ENCODE assay signal across 8 mouse cellular contexts in genomic region chr10:81266211-81267105, GRCm38 (mm10). TPM values are rescaled to one million over a fixed set of nuclear protein-coding genes. Genes with fewer than 3 reads are reported as not detected.
A peak's percentile ranks its signal among the peaks of the same experiment; 100 is the strongest.
DNase-seq lines count a peak whose midpoint lies in the region; ATAC-seq lines count a peak whose summit lies in the region.

TSS of gene Mrpl54 (minus strand) at chr10:81266934.
TSS of gene Apba3 (plus strand) at chr10:81266960.

- H3K4me1 ChIP-seq in hindbrain, embryonic 15.5 days (replicated peaks): peaks cover 26% of the 10 kb centered on the region

- H3K27me3 ChIP-seq in hindbrain, embryonic 15.5 days: no peaks in the 10 kb centered on the region

- H3K36me3 ChIP-seq in hindbrain, embryonic 15.5 days: peaks cover 9% of the 10 kb centered on the region

- H3K9me3 ChIP-seq in hindbrain, embryonic 15.5 days: no peaks in the 10 kb centered on the region

- ATAC-seq in hindbrain, embryonic 15.5 days (ENCODE audit: low FRiP score, low read depth): peak; percentile 92

- H3K27ac ChIP-seq in hindbrain, embryonic 15.5 days (replicated peaks): peak within 1 kb of the TSS; percentile 90

- peak within 1 kb of the TSS; percentile 76 for H3K4me2 ChIP-seq in hindbrain, embryonic 15.5 days

- WGBS in hindbrain, embryonic 15.5 days: under 1% methylated on average over 48 of the region's 48 CpGs

- H3K4me3 ChIP-seq in hindbrain, embryonic 15.5 days: peak within 1 kb of the TSS; percentile 69

- H3K9ac ChIP-seq in hindbrain, embryonic 15.5 days: peak within 1 kb of the TSS; percentile 66

- DNase-seq in R1 (ENCODE audit: low read depth, low spot score): peak; percentile 96
- peak; percentile 98 to 99 for DNase-seq in cerebellum, postnatal 25 days
- DNase-seq in frontal cortex, postnatal 36 days (ENCODE audit: low spot score in 2 of 2): peak; percentile 96
- peak; percentile 96 for DNase-seq in left cerebral cortex, adult 11 months (ENCODE audit: low spot score)
- DNase-seq in lung, postnatal 4 days: peak; percentile 97
- DNase-seq in retina, postnatal 7 days (ENCODE audit: low read depth, low spot score): peak; percentile 91
- peak; percentile 98 for DNase-seq in urinary bladder, adult 2 months (ENCODE audit: low spot score)

RNA-seq across cellular contexts. Expression of gene Mrpl54, which starts in this region (rescaled TPM):
- 121 and 144 TPM in 2 replicates for polyA plus RNA-seq in hindbrain, embryonic 15.5 days (2015; fragmentation: Nextera tagmentation; extraction: Ambion mirVana)
- 95.9 and 103 TPM in 2 replicates for polyA plus RNA-seq in urinary bladder, adult 2 months (2012; rRNA removed)

RNA-seq across cellular contexts. Expression of gene Apba3, which starts in this region (rescaled TPM):
- 38.3 and 38.6 TPM in 2 replicates for polyA plus RNA-seq in hindbrain, embryonic 15.5 days (2015; fragmentation: Nextera tagmentation; extraction: Ambion mirVana)
- 45.9 and 48.3 TPM in 2 replicates for polyA plus RNA-seq in urinary bladder, adult 2 months (2012; rRNA removed)

Comparison
In these comparisons a context has a peak if more than half of its experiments do, and no peak if none do; other contexts are left out.
1. Peak in every context shown above with its lines: DNase-seq, ATAC-seq, H3K4me3 ChIP-seq and H3K27ac ChIP-seq.